Mouse (Mus musculus): ENCODE measurements around the gene Abhd6.
"Not testable (repeated sequence)": the region's sequence is repeated elsewhere in the genome, so short reads cannot be mapped to it uniquely, and the experiment has no call there.

Abhd6 gene

DNA sequence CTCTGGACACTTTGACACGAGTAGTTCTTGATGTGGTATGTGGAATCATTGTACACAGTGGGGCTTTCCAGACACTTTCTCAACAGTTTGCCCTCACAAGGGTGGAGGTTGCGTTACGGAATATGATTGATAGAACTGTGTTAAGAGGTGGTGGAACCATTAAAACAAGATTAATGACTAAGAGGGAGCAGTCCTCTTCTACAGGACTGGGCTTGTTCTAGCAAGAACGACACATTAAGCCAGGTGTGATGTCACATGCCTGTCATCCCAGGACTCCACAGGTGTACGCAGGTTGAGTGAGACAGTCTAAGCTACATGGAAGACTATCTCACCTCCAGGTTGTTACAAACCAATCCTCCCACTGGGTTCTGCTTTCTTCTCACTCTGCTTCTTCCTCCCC lies 3.3 kb upstream of the Abhd6 start:
- DNase-seq (ENCODE audit: low read depth): no peak

DNA sequence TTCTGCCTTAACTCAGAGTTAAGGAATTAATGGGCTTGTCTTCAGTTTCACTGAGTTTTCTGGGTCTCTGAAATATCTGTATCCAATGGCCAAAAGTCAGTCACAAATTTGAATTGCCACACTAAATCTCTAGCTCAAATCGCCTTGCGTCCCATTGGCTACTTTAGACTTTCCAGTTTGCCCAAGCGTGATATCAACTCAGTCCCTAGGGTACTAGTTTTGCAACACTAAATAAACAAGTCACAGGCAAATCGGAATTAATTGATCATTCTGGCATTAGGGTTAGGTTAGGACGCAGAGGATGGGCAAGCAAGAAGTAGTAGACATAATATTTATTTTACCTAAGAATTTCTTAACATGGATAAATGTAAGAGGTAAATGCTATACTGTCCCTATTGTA lies 2.5 kb upstream of the Abhd6 start:
- no peak for DNase-seq (ENCODE audit: low read depth)

- no peak for DNase-seq (ENCODE audit: low read depth)
These were observed 1.6 kb upstream of the Abhd6 start for GRCm38 (mm10) chr14:8000831-8001685.

- DNase-seq (ENCODE audit: low read depth): no peak
These were observed 480 bp downstream of the Abhd6 start for GRCm38 (mm10) chr14:8003093-8003670.

GRCm38 (mm10) chr14:8003727-8004670 lies 1.3 kb downstream of the Abhd6 start:
- DNase-seq (ENCODE audit: low read depth): no peak

DNA sequence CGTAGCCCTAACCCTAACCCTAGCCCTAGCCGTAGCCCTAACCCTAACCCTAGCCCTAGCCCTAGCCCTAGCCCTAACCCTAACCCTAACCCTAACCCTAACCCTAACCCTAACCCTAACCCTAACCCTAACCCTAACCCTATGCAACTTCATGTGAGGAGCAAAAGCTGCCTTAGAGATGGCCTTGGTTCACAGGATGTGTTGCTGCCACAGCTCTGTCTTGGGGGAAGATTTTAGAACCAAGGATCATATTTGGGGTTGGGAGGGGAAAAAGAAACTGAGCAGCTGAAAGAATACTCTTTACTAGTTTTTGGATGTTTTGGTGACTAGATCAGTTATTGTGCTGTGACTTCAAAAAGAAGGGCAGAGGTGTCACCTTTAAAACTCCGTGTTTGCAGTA lies 3.4 kb downstream of the Abhd6 start:
- not testable (repeated sequence) for DNase-seq (ENCODE audit: low read depth)

DNA sequence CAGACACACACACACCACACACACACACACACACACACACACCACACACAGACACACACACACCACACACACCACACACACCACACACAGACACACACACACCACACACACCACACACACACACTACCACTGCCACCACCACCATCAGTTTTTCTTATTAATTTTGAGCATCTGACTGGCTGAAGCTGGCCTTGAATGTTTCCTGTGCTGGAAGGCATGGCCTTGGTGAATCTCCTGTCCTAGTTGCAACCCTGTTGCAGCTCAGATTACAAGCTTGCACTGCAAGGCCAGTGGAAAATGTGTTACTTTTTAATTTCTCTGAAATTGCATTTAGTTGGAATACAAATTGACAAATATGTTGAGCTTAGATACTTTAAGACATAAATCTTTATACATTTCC lies 4.4 kb downstream of the Abhd6 start:
- DNase-seq (ENCODE audit: low read depth): no peak

- no peak for DNase-seq (ENCODE audit: low read depth)
These were observed 4.8 kb downstream of the Abhd6 start for GRCm38 (mm10) chr14:8007486-8007885.

DNA sequence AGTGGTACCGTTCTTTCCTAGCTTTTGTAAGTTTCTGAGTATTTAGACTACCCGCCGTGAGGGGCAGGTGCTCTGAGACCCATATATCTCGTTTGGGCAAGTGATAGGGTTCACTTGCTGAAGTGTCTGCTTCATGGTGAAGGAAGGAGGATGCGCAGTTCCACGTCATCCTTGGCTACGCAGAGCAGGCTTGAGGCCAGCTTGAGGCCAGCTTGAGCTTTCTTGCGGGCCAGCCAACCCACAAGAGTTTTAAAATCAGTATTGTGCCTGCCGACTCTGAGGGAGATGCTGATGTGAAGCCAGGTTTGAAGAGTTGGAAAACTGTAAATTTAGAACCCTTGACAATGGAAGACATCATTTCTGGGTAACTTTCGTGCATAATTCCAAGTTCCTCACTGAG lies 5.2 kb downstream of the Abhd6 start:
- DNase-seq (ENCODE audit: low read depth): no peak

- DNase-seq (ENCODE audit: low read depth): no peak
These were observed 8.6 kb downstream of the Abhd6 start for GRCm38 (mm10) chr14:8011297-8011696.

DNA sequence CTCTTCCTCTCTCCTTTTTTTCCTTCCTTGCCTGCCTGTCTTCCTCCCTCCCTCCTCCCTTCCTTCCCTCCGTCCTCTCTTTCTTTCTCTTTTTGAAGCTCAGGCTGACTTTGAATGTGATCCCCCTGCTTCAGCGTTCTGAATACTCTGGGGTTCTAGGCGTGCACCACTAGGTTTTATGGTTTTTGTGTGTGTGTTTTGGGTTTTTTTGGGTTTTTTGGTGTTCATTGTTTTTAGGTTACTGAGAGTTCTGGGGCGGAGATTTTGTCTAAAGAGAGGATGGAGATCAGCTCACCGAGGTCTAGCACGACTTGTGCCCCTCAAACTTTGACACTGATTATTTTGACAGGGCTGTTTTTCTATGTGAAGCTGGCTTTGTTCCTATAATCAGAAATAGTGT lies 9.2 kb downstream of the Abhd6 start:
- no peak for DNase-seq (ENCODE audit: low read depth)

- no peak for DNase-seq (ENCODE audit: low read depth)
These were observed 13.1 kb downstream of the Abhd6 start for GRCm38 (mm10) chr14:8015756-8016155.

- DNase-seq (ENCODE audit: low read depth): no peak
These were observed 13.6 kb downstream of the Abhd6 start for GRCm38 (mm10) chr14:8016276-8016675.

DNA sequence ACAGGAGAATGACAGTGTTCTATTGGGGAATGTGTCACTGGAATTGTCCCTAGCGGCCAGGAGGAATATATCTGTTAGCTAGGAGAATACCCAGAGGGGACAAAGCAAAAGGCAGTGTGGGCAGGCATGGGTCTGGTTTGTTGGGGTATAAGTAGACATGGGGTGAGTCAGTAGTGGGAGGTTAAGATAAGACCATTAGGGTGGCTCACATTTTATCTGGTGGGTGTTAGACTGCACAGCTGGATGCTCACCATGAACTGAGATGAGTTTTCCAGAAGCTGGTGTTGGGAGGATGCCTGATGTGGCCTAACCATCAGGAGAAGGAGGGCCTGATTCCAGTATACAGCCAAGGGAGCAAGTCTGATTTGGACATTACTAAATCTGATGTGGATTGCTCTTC lies 14.2 kb downstream of the Abhd6 start:
- no peak for DNase-seq (ENCODE audit: low read depth)

- no peak for DNase-seq (ENCODE audit: low read depth)
These were observed 17.3 kb downstream of the Abhd6 start for GRCm38 (mm10) chr14:8020011-8020410.

- DNase-seq (ENCODE audit: low read depth): no peak
These were observed 17.8 kb downstream of the Abhd6 start for GRCm38 (mm10) chr14:8020546-8020945.

GRCm38 (mm10) chr14:8024469-8024868 lies 21.8 kb downstream of the Abhd6 start:
- no peak for DNase-seq (ENCODE audit: low read depth)

GRCm38 (mm10) chr14:8024936-8025335 lies 22.2 kb downstream of the Abhd6 start:
- DNase-seq (ENCODE audit: low read depth): no peak

DNA sequence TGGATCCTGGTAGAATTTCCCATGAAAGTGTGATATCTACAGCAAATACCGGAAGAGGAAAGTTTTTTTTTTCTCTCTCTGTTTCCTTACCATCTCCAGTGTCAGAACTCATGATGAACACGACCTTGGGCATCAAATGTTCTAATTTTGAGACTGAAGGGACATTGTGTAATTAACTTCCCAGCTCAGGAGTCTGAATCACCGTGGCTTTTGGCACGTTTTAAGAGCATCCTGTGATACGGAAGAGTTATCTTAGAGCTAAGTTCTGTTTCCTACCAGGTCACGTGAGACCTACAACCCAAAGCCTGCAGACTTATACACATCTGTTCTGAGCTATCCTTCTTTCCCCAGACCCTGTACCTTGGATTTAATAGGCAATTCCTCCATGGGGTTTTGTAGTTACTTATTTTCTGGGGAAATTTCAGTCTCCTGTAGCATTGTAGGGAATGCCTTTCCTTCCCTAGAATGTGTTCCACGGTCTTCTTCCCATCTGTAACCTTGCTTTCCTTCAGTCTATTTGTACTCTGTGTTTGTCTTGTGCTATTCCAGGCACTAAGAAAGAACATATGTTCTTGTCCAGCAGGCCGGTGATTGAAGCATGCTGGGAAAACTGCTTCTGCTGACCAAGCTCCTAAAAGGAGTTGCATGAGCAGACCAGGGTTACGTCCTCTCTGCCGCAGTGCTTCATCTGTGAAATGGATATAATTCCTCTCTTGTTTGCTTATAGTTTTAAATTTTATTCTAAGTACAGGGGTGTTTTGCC lies 24.2 kb downstream of the Abhd6 start:
- no peak for DNase-seq (ENCODE audit: low read depth)

DNA sequence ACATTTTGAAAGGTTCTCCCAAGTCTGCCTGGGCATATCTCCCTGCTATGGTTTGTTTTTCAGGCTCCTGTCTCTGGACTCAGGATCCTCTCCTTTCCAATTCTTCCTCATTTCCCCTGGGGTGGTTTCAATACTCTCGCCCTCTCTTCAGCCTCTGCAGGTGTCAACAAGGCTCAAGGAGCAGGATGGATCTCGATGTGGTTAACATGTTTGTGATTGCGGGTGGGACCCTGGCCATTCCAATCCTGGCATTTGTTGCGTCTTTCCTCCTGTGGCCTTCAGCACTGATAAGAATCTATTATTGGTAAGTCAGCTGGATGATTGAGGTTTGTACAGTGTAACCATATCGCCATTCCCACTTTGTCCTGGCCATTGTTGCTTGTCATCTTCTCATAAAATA lies 25.4 kb downstream of the Abhd6 start:
- no peak for DNase-seq (ENCODE audit: low read depth)

DNA sequence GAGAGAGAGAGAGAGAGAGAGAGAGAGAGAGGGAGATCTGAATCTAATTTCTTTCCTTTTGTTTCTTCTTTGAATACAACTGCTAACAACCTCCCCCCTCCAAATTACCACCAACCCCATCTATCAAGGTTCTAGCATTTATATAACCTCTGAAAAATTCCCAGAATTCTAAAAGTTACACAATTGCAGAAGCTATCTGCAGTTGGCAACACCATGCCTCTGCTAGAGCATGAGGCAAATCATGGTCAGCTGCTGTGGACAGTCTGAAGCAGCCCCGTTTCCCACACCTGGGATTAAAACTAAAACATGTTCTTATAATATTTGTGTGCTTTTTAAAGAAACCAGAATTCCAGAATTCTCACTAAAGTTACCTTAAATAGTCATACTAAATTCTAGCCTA lies 27.1 kb downstream of the Abhd6 start:
- DNase-seq (ENCODE audit: low read depth): no peak

GRCm38 (mm10) chr14:8030535-8030934 lies 27.8 kb downstream of the Abhd6 start:
- DNase-seq (ENCODE audit: low read depth): no peak

Measured in naive thymus-derived CD4-positive, alpha-beta T cell, adult 2 months (primary cell).